In the genomic region with DNA sequence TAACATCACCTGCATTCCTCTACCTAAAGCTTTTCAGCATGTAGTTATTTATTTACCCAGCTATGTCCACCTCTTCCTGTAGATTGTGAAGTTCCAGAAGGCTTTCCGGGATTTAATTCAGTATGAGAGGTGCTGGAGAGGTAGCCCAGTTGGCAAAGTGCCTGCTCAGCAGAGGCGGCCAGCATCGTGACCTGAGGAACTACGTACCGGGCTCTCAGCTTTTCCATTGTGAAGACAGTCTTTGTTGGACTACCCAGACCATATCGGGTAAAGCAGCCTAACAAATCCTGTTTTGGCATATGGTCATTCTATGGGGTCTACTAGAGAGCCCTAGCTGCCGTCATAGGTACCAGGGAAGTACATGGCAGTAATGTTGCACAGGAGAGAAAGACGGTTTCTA, we compare ENCODE assay signal across 22 mouse cellular contexts. TPM values are rescaled to one million over a fixed set of nuclear protein-coding genes. Genes with fewer than 3 reads are reported as not detected.
DNase-seq lines count a peak whose midpoint lies in the region; ATAC-seq lines count a peak whose summit lies in the region.
"Had no signal": no experiment of that assay in that cellular context is flagged by ENCODE, and none has a peak within 500 bp of the region (broad histone marks: within the 10 kb centered on the region; RNA-seq: fewer than 3 reads in every experiment).

No protein-coding gene starts in this region.

- no peak overlapping the region for H3K4me2 ChIP-seq in kidney, embryonic 16.5 days (replicated peaks; ENCODE audit: low read depth, low read length)
- no peak overlapping the region for H3K4me2 ChIP-seq in midbrain, embryonic 16.5 days (ENCODE audit: low read length)
- H3K4me2 ChIP-seq: heart, embryonic 11.5 days; hindbrain, embryonic 15.5 days; intestine, embryonic 15.5 days; limb, embryonic 15.5 days; liver, embryonic 15.5 days; midbrain, embryonic 12.5 days; neural tube, embryonic 13.5 days had no signal

- H3K36me3 ChIP-seq in kidney, embryonic 16.5 days (ENCODE audit: insufficient read depth, low read length): no peaks in the 10 kb centered on the region
- H3K36me3 ChIP-seq in midbrain, embryonic 16.5 days (ENCODE audit: control insufficient read depth, insufficient read depth, low read length): no peaks in the 10 kb centered on the region
- H3K36me3 ChIP-seq: hindbrain, embryonic 15.5 days; intestine, embryonic 15.5 days; limb, embryonic 15.5 days; liver, embryonic 15.5 days; midbrain, embryonic 12.5 days; neural tube, embryonic 13.5 days had no signal

- H3K27me3 ChIP-seq in kidney, embryonic 16.5 days (ENCODE audit: insufficient read depth, low read length): no peaks in the 10 kb centered on the region
- no peaks in the 10 kb centered on the region for H3K27me3 ChIP-seq in midbrain, embryonic 16.5 days (ENCODE audit: control insufficient read depth, insufficient read depth, low read depth, low read length)
- H3K27me3 ChIP-seq: hindbrain, embryonic 15.5 days; intestine, embryonic 15.5 days; limb, embryonic 15.5 days; liver, embryonic 15.5 days; midbrain, embryonic 12.5 days; neural tube, embryonic 13.5 days had no signal

- no peak overlapping the region for H3K4me3 ChIP-seq in kidney, embryonic 16.5 days (ENCODE audit: low read length)
- no peak overlapping the region for H3K4me3 ChIP-seq in midbrain, embryonic 16.5 days (ENCODE audit: low read depth, low read length)
- H3K4me3 ChIP-seq: hindbrain, embryonic 15.5 days; intestine, embryonic 15.5 days; limb, embryonic 15.5 days; liver, embryonic 15.5 days; midbrain, embryonic 12.5 days; neural tube, embryonic 13.5 days had no signal

- 77% methylated on average over 8 of the region's 8 CpGs for WGBS in kidney, embryonic 16.5 days
- 83% methylated on average over 8 of the region's 8 CpGs for WGBS in midbrain, embryonic 16.5 days

- no peaks in the 10 kb centered on the region for H3K4me1 ChIP-seq in kidney, embryonic 16.5 days (ENCODE audit: insufficient read depth, low read length)
- no peaks in the 10 kb centered on the region for H3K4me1 ChIP-seq in midbrain, embryonic 16.5 days (ENCODE audit: control insufficient read depth, insufficient read depth, low read length)
- H3K4me1 ChIP-seq: hindbrain, embryonic 15.5 days; limb, embryonic 15.5 days; liver, embryonic 15.5 days; midbrain, embryonic 12.5 days; neural tube, embryonic 13.5 days had no signal

- ATAC-seq in kidney, embryonic 16.5 days (ENCODE audit: low FRiP score, low TSS enrichment): no peak
- ATAC-seq in midbrain, embryonic 16.5 days: no peak
- ATAC-seq: activated CD4-positive, CD25-positive, alpha-beta regulatory T cell, adult 4 months; CD4-positive, CD25-positive, alpha-beta regulatory T cell, adult 4 months; intestine, embryonic 15.5 days had no signal

- peak; percentile 26 for DNase-seq in adrenal gland, postnatal 10 days
- DNase-seq in adrenal gland, adult 8-10 months: no peak
- peak; percentile 19 for DNase-seq in kidney, adult 18-20 months
- DNase-seq in kidney, postnatal 25 days: peak; percentile 41 to 52
- DNase-seq in lung, postnatal 14 days: peak; percentile 21
- DNase-seq in thymus, postnatal 36 days: no peak
- DNase-seq: adrenal gland, postnatal 25 days; cerebellum, adult 11-12 months; gastrocnemius, postnatal 36 days; right cerebral cortex, adult 18-20 months; thymus, postnatal 25 days had no signal

- no peak overlapping the region for H3K27ac ChIP-seq in kidney, embryonic 16.5 days (ENCODE audit: low read length)
- H3K27ac ChIP-seq in midbrain, embryonic 16.5 days (ENCODE audit: low read length): no peak overlapping the region
- H3K27ac ChIP-seq: hindbrain, embryonic 15.5 days; intestine, embryonic 15.5 days; limb, embryonic 15.5 days; liver, embryonic 15.5 days; midbrain, embryonic 12.5 days; neural tube, embryonic 13.5 days had no signal

- no peak overlapping the region for H3K9ac ChIP-seq in kidney, embryonic 16.5 days (replicated peaks; ENCODE audit: low read length)
- H3K9ac ChIP-seq in midbrain, embryonic 16.5 days (ENCODE audit: low read depth, low read length): no peak overlapping the region
- H3K9ac ChIP-seq: hindbrain, embryonic 15.5 days; intestine, embryonic 15.5 days; limb, embryonic 15.5 days; liver, embryonic 15.5 days; midbrain, embryonic 12.5 days; neural tube, embryonic 13.5 days had no signal

- no peaks in the 10 kb centered on the region for H3K9me3 ChIP-seq in kidney, embryonic 16.5 days (ENCODE audit: low read length)
- no peaks in the 10 kb centered on the region for H3K9me3 ChIP-seq in midbrain, embryonic 16.5 days (replicated peaks; ENCODE audit: control insufficient read depth, low read length, poor library complexity, severe bottlenecking)
- H3K9me3 ChIP-seq: hindbrain, embryonic 15.5 days; intestine, embryonic 15.5 days; limb, embryonic 15.5 days; liver, embryonic 15.5 days; midbrain, embryonic 12.5 days; neural tube, embryonic 13.5 days had no signal

RNA-seq across cellular contexts. Expression of a gene that starts 33.1 kb away (rescaled TPM):
- total RNA-seq in adrenal gland, postnatal 10 days (2021): 10 to 100 TPM; 49.2 to 55.0 TPM
- 10 to 100 TPM; 64.0 to 68.1 (median 66.2) TPM for total RNA-seq in adrenal gland, adult 8-10 months (2022)
- 6.5 and 7.4 TPM in 2 replicates for polyA plus RNA-seq in kidney, embryonic 16.5 days (2015; fragmentation: Nextera tagmentation; extraction: Ambion mirVana)
- 9.4 and 11.1 TPM in 2 replicates for polyA plus RNA-seq in midbrain, embryonic 16.5 days (2015; fragmentation: Nextera tagmentation; extraction: Ambion mirVana)

RNA-seq across cellular contexts. Expression of a gene that starts 45.3 kb away (rescaled TPM):
- 100 to 1,000 TPM; 114 to 126 TPM for total RNA-seq in adrenal gland, postnatal 10 days (2021)
- total RNA-seq in adrenal gland, adult 8-10 months (2022): 10 to 100 TPM; 78.0 to 99.9 (median 83.9) TPM
- polyA plus RNA-seq in kidney, embryonic 16.5 days (2015; fragmentation: Nextera tagmentation; extraction: Ambion mirVana): 235 and 246 TPM in 2 replicates
- polyA plus RNA-seq in midbrain, embryonic 16.5 days (2015; fragmentation: Nextera tagmentation; extraction: Ambion mirVana): 139 and 149 TPM in 2 replicates

RNA-seq across cellular contexts. Expression of a gene that starts 59.5 kb away (rescaled TPM):
- total RNA-seq in adrenal gland, postnatal 10 days (2021): 100 to 1,000 TPM; 105 to 125 TPM
- total RNA-seq in adrenal gland, adult 8-10 months (2022): 100 to 1,000 TPM; 139 to 180 (median 145) TPM
- 370 and 375 TPM in 2 replicates for polyA plus RNA-seq in kidney, embryonic 16.5 days (2015; fragmentation: Nextera tagmentation; extraction: Ambion mirVana)
- polyA plus RNA-seq in midbrain, embryonic 16.5 days (2015; fragmentation: Nextera tagmentation; extraction: Ambion mirVana): 332 and 347 TPM in 2 replicates

Comparison
In these comparisons a context has a peak if more than half of its experiments do, and no peak if none do; other contexts are left out.
1. DNase-seq: peak in adrenal gland, postnatal 10 days (single experiment), kidney, adult 18-20 months (single experiment), kidney, postnatal 25 days (2 of 2) and lung, postnatal 14 days (single experiment); none in adrenal gland, adult 8-10 months (single experiment) and thymus, postnatal 36 days (0 of 2).